Mouse (Mus musculus) erythroblast, embryonic 14.5 days (primary cell): ENCODE data around the gene Rbm28. TPM values are rescaled to one million over a fixed set of nuclear protein-coding genes. Genes with fewer than 3 reads are reported as not detected.
A peak's percentile ranks its signal among the peaks of the same experiment; 100 is the strongest.

Experiments
- H3K27me3 ChIP-seq: 2 replicates; pipeline ENCODE4 v1.6.1; 2012; ENCODE audit warnings: inconsistent platforms; ENCODE audit not compliant: control insufficient read depth
- H3K36me3 ChIP-seq: 2 replicates; pipeline ENCODE4 v1.6.1; 2012; ENCODE audit warnings: mild to moderate bottlenecking, inconsistent platforms; ENCODE audit not compliant: control insufficient read depth
- H3K4me1 ChIP-seq: 2 replicates; pipeline ENCODE4 v1.6.1; 2012; ENCODE audit warnings: inconsistent platforms; ENCODE audit not compliant: control insufficient read depth
- H3K4me3 ChIP-seq: replicated peaks from 2 replicates; pipeline ENCODE3; 2012; ENCODE audit warnings: moderate library complexity, mild to moderate bottlenecking, inconsistent platforms
- H3K9me3 ChIP-seq: 2 replicates; pipeline ENCODE4 v1.6.1; 2012; ENCODE audit warnings: low read length, inconsistent platforms, mixed read lengths; ENCODE audit not compliant: control insufficient read depth
- GATA1 ChIP-seq: IDR thresholded peaks from 2 replicates; pipeline ENCODE4 v1.6.1; 2012; ENCODE audit warnings: low read length, inconsistent platforms, mixed read lengths
- TAL1 ChIP-seq: IDR thresholded peaks from 3 replicates; pipeline ENCODE4 v1.6.1; 2012; ENCODE audit warnings: low read length, inconsistent platforms, mixed read lengths
- polyA plus RNA-seq: library from polyadenylated mRNA; stranded (reverse); fragments of >175 nt; gene quantifications from 2 replicates; pipeline ENCODE4 v1.2.3, GENCODE M21; 2012

Gene Rbm28
- polyA plus RNA-seq: 0.50 and 0.55 TPM in 2 replicates

DNA sequence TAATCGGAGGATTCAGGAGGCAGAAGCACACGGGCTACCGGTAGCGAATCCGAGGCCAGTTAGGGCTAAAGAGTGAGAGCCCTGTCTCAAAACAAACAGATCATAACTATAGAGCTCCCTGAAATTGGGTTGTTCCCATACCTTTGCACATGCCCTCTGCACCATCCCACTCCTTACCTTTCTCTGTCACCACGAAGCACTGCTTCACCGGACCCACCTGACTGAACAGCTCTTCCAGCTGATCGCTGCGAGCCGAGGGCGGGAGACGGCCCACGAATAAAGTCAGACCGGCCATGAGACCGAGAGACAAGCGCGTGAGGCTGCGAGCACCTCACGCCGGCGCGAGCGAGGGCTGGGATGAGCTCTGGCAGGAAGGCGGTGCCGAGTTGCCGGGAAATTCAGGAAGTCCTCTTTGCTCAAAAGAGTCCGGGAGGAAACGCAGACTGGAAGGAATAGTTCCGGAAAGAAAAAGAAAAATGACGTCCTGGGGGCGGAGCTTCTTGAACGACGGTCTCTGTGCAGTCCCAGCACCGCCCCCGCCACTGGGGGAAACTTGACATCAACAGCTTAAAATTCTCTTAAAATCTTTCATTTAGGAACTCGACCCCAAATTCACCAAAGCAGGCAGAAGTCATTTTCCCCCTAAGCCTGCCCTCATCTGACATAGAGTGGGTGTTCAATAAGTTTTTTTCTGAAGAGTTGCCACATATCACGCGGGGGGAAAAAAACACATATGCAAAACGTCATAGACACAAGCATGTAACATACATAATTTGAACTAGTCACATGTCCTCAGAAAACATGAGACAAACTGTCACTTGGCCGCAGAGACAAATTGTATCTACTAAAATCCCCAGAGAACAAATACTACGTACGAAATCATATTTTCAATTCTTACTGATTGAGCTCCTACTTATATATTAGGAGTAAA, at the start of gene Rbm28:
Gene Rbm28, minus strand, starts transcription at position 693 of the 931 bp plus-strand sequence.
- peaks cover 38% of the 10 kb centered on the region for H3K27me3 ChIP-seq
- no peaks in the 10 kb centered on the region for H3K9me3 ChIP-seq
- H3K4me1 ChIP-seq: peaks cover 24% of the 10 kb centered on the region
- peaks cover 6% of the 10 kb centered on the region for H3K36me3 ChIP-seq
- H3K4me3 ChIP-seq: peak within 1 kb of the TSS; percentile 85
- TF ChIP-seq GATA1 (no peak), TAL1 (no peak)

GRCm38 (mm10) chr6:29214245-29214644, 49.4 kb upstream of the Rbm28 start:
- TF ChIP-seq GATA1 (no peak), TAL1 (no peak)
- H3K9me3 ChIP-seq: no peaks in the 10 kb centered on the region
- H3K4me1 ChIP-seq: peaks cover 30% of the 10 kb centered on the region
- H3K27me3 ChIP-seq: peaks cover 55% of the 10 kb centered on the region
- H3K36me3 ChIP-seq: no peaks in the 10 kb centered on the region
- no peak overlapping the region for H3K4me3 ChIP-seq

DNA sequence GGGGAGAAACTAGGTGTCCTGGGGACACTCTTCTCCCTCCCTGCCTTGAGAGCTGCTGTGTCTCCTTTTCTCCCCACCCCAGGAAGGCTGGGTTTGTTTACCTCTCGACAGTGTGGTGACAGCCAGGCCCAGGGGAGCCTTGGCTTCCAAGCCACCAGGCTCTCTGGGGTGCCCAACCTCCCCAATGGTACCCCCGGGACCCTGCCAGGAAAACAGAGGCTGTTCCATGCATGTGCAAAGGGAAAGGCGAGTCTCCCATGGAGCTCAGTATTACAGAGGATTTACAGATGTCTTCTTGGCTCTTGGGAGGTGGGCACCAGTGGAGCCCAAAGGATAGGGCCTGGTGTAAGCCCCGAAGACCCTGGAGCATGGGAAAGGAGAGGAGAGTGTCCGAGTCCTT, 48.6 kb upstream of the Rbm28 start:
- Histone ChIP-seq H3K4me3 (no peak overlapping the region), H3K27me3 (peaks cover 55% of the 10 kb centered on the region), H3K9me3 (no peaks in the 10 kb centered on the region), H3K36me3 (no peaks in the 10 kb centered on the region), H3K4me1 (peaks cover 30% of the 10 kb centered on the region)
- TF ChIP-seq TAL1 (no peak), GATA1 (no peak)

DNA sequence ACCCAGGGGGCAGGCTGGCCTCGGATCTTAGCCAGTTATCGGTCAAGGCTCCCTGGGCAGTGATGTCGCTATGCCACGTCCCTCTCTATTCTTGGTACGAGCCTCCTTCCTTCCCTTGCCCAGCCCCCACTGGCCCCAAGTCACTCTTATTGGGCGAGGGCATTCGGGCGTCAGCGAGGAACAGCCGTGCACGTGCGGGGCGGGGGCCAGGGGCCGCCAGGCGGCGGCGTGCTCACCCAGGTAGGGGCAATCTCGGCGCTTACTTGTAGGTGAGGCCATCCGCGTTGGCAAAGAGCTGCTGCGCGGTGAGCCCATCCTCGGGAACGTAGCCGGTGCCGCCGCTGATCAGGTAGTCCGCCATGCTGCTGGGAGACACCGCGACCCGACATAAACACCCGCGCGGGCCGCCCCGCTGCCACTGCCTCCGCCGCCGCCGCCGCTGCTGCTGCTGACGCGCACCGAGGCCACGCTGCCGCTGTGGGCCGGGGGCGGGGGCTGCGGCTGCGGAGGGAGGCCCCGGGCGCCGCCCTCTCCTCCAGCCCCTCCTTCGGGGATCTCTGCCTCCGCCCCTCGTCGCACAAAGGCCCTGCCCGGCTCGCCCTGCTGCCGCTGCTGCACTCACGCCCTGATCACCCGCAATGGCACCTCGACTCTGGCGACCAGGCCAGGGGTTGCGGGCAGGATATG, 47.1 kb upstream of the Rbm28 start:
- peaks cover 30% of the 10 kb centered on the region for H3K4me1 ChIP-seq
- H3K9me3 ChIP-seq: no peaks in the 10 kb centered on the region
- TF ChIP-seq TAL1 (no peak), GATA1 (no peak)
- no peaks in the 10 kb centered on the region; the same call in 1 of the 2 replicates for H3K36me3 ChIP-seq
- peak overlapping the region; percentile 63 for H3K4me3 ChIP-seq
- H3K27me3 ChIP-seq: peaks cover 55% of the 10 kb centered on the region

GRCm38 (mm10) chr6:29211146-29211545, 46.3 kb upstream of the Rbm28 start:
- peaks cover 26% of the 10 kb centered on the region for H3K4me1 ChIP-seq
- no peaks in the 10 kb centered on the region for H3K9me3 ChIP-seq
- no peaks in the 10 kb centered on the region; the same call in none of the 2 replicates for H3K36me3 ChIP-seq
- peaks cover 49% of the 10 kb centered on the region for H3K27me3 ChIP-seq
- no peak overlapping the region for H3K4me3 ChIP-seq
- no peak for TF ChIP-seq GATA1
- TF ChIP-seq TAL1: no peak

DNA sequence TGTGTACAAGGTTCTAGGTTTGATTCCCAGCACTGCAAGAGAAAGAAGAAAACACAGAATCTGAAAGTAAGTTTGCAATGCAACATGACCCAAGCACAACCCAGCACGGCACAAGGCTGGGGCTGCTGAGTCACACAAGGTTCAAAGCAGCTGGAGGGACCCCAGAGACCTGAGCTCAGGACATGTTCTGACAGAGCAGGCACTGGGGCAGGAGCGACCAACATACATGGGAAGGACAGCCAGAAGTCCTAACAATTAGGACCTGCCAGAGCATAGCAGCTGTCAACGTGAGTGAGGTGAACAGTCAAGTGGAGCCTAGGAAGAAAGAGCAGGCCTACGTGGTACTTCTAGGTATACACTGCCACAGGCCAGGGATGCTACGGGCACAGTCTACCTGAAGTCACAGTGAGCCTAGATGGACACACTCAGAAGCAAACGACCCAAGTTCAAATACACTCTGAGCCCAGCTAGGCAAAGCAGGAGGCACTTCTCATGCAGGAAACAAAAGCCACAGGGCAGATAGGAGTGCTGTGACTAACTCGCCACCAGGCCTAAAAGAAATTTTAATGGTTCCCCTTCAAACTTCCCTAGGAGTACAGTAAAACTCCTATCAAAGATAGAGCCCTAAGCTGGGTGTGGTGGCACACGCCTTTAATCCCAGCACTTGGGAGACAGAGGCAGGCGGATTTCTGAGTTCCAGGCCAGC, 45.6 kb upstream of the Rbm28 start:
- H3K36me3 ChIP-seq: no peaks in the 10 kb centered on the region; the same call in none of the 2 replicates
- no peak for TF ChIP-seq TAL1
- TF ChIP-seq GATA1: no peak
- no peaks in the 10 kb centered on the region for H3K9me3 ChIP-seq
- H3K4me3 ChIP-seq: no peak overlapping the region
- peaks cover 41% of the 10 kb centered on the region for H3K27me3 ChIP-seq
- H3K4me1 ChIP-seq: peaks cover 18% of the 10 kb centered on the region

DNA sequence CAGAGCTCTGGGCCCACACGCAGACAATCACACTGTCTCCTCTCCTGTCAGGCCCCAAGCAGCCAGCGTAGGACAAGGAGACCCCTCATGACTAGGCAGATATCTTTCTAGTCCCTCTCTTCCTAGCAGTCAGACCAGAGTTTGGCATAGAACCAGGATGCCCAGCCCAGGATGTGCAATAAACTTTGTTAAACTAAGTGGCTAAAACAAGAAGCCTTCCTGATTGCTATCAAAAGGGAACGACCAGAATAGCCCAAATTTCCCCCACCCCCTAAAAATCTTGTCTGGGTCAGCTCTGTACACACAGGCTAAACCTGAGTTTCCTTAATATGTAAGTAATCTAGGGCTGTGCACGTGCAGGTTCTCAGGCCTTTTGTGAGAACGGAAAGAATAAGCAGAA, 43.4 kb upstream of the Rbm28 start:
- Histone ChIP-seq H3K36me3 (no peaks in the 10 kb centered on the region; the same call in none of the 2 replicates), H3K9me3 (no peaks in the 10 kb centered on the region), H3K27me3 (peaks cover 19% of the 10 kb centered on the region), H3K4me1 (peaks cover 15% of the 10 kb centered on the region), H3K4me3 (no peak overlapping the region)
- TF ChIP-seq GATA1 (no peak), TAL1 (no peak)

DNA sequence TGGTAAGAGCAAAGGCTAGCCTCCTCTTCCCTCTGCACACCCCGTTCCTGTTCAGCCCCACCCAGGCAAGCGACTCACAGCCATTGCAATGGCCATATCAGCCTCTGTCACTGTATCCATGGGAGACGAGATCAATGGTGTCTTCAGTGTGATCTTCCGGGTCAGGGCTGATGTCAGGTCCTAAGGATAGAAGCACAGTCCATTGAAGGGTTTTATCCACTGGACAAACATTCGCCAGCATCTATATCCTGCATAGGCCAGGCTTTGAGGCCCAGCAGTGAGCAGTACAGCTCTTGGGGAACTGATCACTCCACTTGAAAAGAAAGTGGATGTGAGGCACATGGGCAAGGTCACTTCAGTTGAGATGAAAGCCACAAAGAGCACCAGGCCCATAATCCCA, 42.2 kb upstream of the Rbm28 start:
- Histone ChIP-seq H3K4me3 (no peak overlapping the region), H3K36me3 (no peaks in the 10 kb centered on the region; the same call in none of the 2 replicates), H3K9me3 (no peaks in the 10 kb centered on the region), H3K4me1 (peaks cover 10% of the 10 kb centered on the region), H3K27me3 (peaks cover 11% of the 10 kb centered on the region)
- TF ChIP-seq TAL1 (no peak), GATA1 (no peak)
